Mouse (Mus musculus) spleen, adult 2 months (tissue): ENCODE data around the gene Macrod2.

ENCODE experiments used
- CTCF ChIP-seq: fragments of 200-500 bp; IDR thresholded peaks from 2 replicates; pipeline ENCODE4 v1.5.1; 2011; ENCODE audit warnings: mild to moderate bottlenecking, inconsistent platforms; ENCODE audit not compliant: insufficient read depth, insufficient read length, insufficient replicate concordance; ENCODE audit errors: extremely low read depth
- POLR2A ChIP-seq: fragments of 200-500 bp; IDR thresholded peaks from 2 replicates; pipeline ENCODE4 v1.6.1; 2011; ENCODE audit warnings: low read depth, low read length, inconsistent platforms

DNA sequence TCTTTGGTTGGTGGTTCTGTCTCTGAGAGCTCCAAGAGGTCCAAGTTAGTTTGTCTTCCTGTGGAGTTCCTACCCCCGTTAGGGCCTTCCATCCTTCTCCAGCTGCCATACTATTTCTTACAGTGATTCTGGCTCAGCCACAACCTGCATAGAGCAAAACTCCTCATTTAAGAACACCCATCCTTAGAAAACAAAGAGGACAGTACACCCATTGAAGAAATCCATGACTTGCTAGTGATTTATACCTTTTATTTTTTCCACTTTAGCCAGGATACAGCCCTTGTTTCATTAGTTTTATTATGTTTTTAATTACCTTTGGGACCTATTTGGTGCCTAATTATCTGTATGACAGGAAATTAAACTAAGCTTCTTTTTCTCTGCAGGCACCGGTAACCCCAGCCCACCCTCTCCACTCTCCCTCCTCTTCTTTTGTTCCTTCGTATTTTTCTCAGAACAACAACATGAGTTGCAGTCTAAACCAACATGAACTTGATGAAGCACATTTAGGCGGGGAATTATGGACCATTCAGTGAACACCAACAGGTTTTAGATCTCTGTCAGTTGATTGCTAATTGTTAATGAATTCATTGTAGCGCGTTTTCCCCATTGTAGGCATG, 1516.8 kb downstream of the Macrod2 start:
- TF ChIP-seq POLR2A: no peak
- TF ChIP-seq CTCF: no peak
